ENCODE assay signal across 8 mouse cellular contexts in the genomic region with DNA sequence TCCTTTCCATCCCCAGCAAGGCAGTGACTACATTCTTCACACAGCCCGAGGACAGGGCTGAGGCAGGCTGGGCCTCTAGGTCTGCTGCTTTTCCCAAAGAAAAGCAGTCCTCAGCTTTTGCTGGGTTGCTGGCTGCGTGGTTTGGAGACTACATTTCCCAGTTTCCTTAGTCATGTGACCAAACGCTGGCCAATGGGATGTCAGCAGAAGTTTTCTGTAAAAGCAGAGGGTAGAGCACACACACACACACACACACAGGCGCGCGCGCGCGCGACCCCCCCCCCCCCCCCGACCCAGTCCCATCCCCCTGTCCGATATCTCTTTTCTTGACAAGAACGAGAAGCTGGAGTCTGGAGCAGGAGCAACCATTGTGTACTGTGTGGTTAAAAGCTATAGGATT. TPM values are rescaled to one million over a fixed set of nuclear protein-coding genes. Genes with fewer than 3 reads are reported as not detected.
DNase-seq lines count a peak whose midpoint lies in the region; ATAC-seq lines count a peak whose summit lies in the region.

No protein-coding gene starts in this region.

- no peaks in the 10 kb centered on the region for H3K36me3 ChIP-seq in embryonic facial prominence, embryonic 12.5 days
- no peaks in the 10 kb centered on the region for H3K36me3 ChIP-seq in limb, embryonic 11.5 days (ENCODE audit: control insufficient read depth, insufficient read depth, low read length)
- H3K36me3 ChIP-seq in midbrain, embryonic 11.5 days (ENCODE audit: control insufficient read depth, insufficient read depth, low read length), result no peaks in the 10 kb centered on the region

- H3K4me1 ChIP-seq in embryonic facial prominence, embryonic 12.5 days, result peaks cover 53% of the 10 kb centered on the region
- peaks cover 35% of the 10 kb centered on the region for H3K4me1 ChIP-seq in limb, embryonic 11.5 days (ENCODE audit: control insufficient read depth, insufficient read depth, low read length)
- H3K4me1 ChIP-seq in midbrain, embryonic 11.5 days (ENCODE audit: control insufficient read depth, insufficient read depth, low read length), result peaks cover 45% of the 10 kb centered on the region

- H3K27ac ChIP-seq in embryonic facial prominence, embryonic 12.5 days, result peak overlapping the region; percentile 92
- peak overlapping the region; percentile 72 for H3K27ac ChIP-seq in limb, embryonic 11.5 days (replicated peaks; ENCODE audit: low read depth, low read length)
- H3K27ac ChIP-seq in midbrain, embryonic 11.5 days (ENCODE audit: low read depth, low read length), result peak overlapping the region; percentile 74; the same call in 1 of the 2 replicates

- 0% methylated on average over 5 of the region's 13 CpGs for whole genome bisulfite sequencing in embryonic facial prominence, embryonic 12.5 days
- WGBS in limb, embryonic 11.5 days, result under 1% methylated on average over 12 of the region's 13 CpGs
- WGBS in midbrain, embryonic 11.5 days, result under 1% methylated on average over 10 of the region's 13 CpGs

- H3K4me3 ChIP-seq in embryonic facial prominence, embryonic 12.5 days, result no peak overlapping the region
- no peak overlapping the region for H3K4me3 ChIP-seq in limb, embryonic 11.5 days (ENCODE audit: low read depth, low read length)
- 0 out of 2 replicates have a peak overlapping the region, but pooled peaks have one; percentile 5 for H3K4me3 ChIP-seq in midbrain, embryonic 11.5 days (ENCODE audit: low read depth, low read length)

- DNase-seq in cerebellum, adult 11-12 months, result no peak
- DNase-seq in heart, adult 9 months (ENCODE audit: low spot score in 2 of 2), result peak; percentile 75 to 81
- DNase-seq in kidney, adult 8-10 months, result peak; percentile 78 to 79
- DNase-seq in limb, embryonic 11.5 days (ENCODE audit: low spot score), result peak; percentile 78
- peak; percentile 93 for DNase-seq in midbrain, embryonic 11.5 days (ENCODE audit: low spot score, missing footprints)
- DNase-seq in telencephalon, adult 2 months (ENCODE audit: low read depth, low spot score), result peak; percentile 62

- H3K9me3 ChIP-seq in embryonic facial prominence, embryonic 12.5 days, result no peaks in the 10 kb centered on the region
- H3K9me3 ChIP-seq in limb, embryonic 11.5 days (ENCODE audit: control insufficient read depth, low read length), result no peaks in the 10 kb centered on the region
- no peaks in the 10 kb centered on the region for H3K9me3 ChIP-seq in midbrain, embryonic 11.5 days (ENCODE audit: control insufficient read depth, low read length)

- ATAC-seq in cerebellum, adult (ENCODE audit: insufficient number of reproducible peaks, low FRiP score, low TSS enrichment), result peak; percentile 20; the same call in 1 of the 2 replicates
- ATAC-seq in embryonic facial prominence, embryonic 12.5 days (ENCODE audit: insufficient number of reproducible peaks, insufficient read depth, low FRiP score, low TSS enrichment), result peak; percentile 1; the same call in 1 of the 2 replicates
- no peak for ATAC-seq in limb, embryonic 11.5 days (ENCODE audit: insufficient number of reproducible peaks, low FRiP score, low TSS enrichment, low read depth)
- peak; percentile 38 for ATAC-seq in midbrain, embryonic 11.5 days (ENCODE audit: low FRiP score)

- peak overlapping the region; percentile 39; the same call in 1 of the 2 replicates for H3K9ac ChIP-seq in embryonic facial prominence, embryonic 12.5 days
- peak overlapping the region; percentile 49 for H3K9ac ChIP-seq in limb, embryonic 11.5 days (ENCODE audit: low read length)
- peak overlapping the region; percentile 55 for H3K9ac ChIP-seq in midbrain, embryonic 11.5 days (ENCODE audit: low read length)

- H3K27me3 ChIP-seq in embryonic facial prominence, embryonic 12.5 days, result no peaks in the 10 kb centered on the region
- no peaks in the 10 kb centered on the region for H3K27me3 ChIP-seq in limb, embryonic 11.5 days (ENCODE audit: control insufficient read depth, insufficient read depth, low read length)
- H3K27me3 ChIP-seq in midbrain, embryonic 11.5 days (ENCODE audit: control insufficient read depth, insufficient read depth, low read length), result no peaks in the 10 kb centered on the region; the same call in none of the 2 replicates

- peak overlapping the region; percentile 43 for H3K4me2 ChIP-seq in embryonic facial prominence, embryonic 12.5 days (replicated peaks)
- H3K4me2 ChIP-seq in limb, embryonic 11.5 days (ENCODE audit: low read depth, severe bottlenecking), result peak overlapping the region; percentile 40
- H3K4me2 ChIP-seq in midbrain, embryonic 11.5 days, result peak overlapping the region; percentile 37

RNA-seq across cellular contexts. Expression of a gene that starts 20.1 kb away (rescaled TPM):
- polyA plus RNA-seq in embryonic facial prominence, embryonic 12.5 days (2016; fragmentation: Nextera tagmentation; extraction: Ambion mirVana), result 3.8 and 4.0 TPM in 2 replicates
- polyA plus RNA-seq in limb, embryonic 11.5 days (2014; fragmentation: Nextera tagmentation; extraction: Ambion mirVana), result 2.6 and 3.9 TPM in 2 replicates
- polyA plus RNA-seq in midbrain, embryonic 11.5 days (2014; fragmentation: Nextera tagmentation; extraction: Ambion mirVana), result 1.5 and 2.5 TPM in 2 replicates

RNA-seq across cellular contexts. Expression of a gene that starts 24.3 kb away (rescaled TPM):
- polyA plus RNA-seq in embryonic facial prominence, embryonic 12.5 days (2016; fragmentation: Nextera tagmentation; extraction: Ambion mirVana), result 105 and 106 TPM in 2 replicates
- 102 and 109 TPM in 2 replicates for polyA plus RNA-seq in limb, embryonic 11.5 days (2014; fragmentation: Nextera tagmentation; extraction: Ambion mirVana)
- polyA plus RNA-seq in midbrain, embryonic 11.5 days (2014; fragmentation: Nextera tagmentation; extraction: Ambion mirVana), result 98.7 and 107 TPM in 2 replicates

RNA-seq across cellular contexts. Expression of a gene that starts 46.8 kb away (rescaled TPM):
- 40.0 and 41.8 TPM in 2 replicates for polyA plus RNA-seq in embryonic facial prominence, embryonic 12.5 days (2016; fragmentation: Nextera tagmentation; extraction: Ambion mirVana)
- 38.7 and 40.4 TPM in 2 replicates for polyA plus RNA-seq in limb, embryonic 11.5 days (2014; fragmentation: Nextera tagmentation; extraction: Ambion mirVana)
- 23.0 and 31.0 TPM in 2 replicates for polyA plus RNA-seq in midbrain, embryonic 11.5 days (2014; fragmentation: Nextera tagmentation; extraction: Ambion mirVana)

RNA-seq across cellular contexts. Expression of a gene that starts 51.4 kb away (rescaled TPM):
- polyA plus RNA-seq in embryonic facial prominence, embryonic 12.5 days (2016; fragmentation: Nextera tagmentation; extraction: Ambion mirVana), result 106 and 121 TPM in 2 replicates
- 138 and 155 TPM in 2 replicates for polyA plus RNA-seq in limb, embryonic 11.5 days (2014; fragmentation: Nextera tagmentation; extraction: Ambion mirVana)
- 20.1 and 24.4 TPM in 2 replicates for polyA plus RNA-seq in midbrain, embryonic 11.5 days (2014; fragmentation: Nextera tagmentation; extraction: Ambion mirVana)
